Comparison of ENCODE assay signal across 27 mouse cellular contexts in genomic region chr15:57061502-57061901, GRCm38 (mm10).
"Had no signal": no experiment of that assay in that cellular context is flagged by ENCODE, and none has a peak within 500 bp of the region (broad histone marks: within the 10 kb centered on the region; RNA-seq: fewer than 3 reads in every experiment).

No protein-coding gene starts in this region.

- H3K36me3 ChIP-seq: heart, embryonic 13.5 days; heart, embryonic 15.5 days; hindbrain, embryonic 13.5 days; hindbrain, embryonic 15.5 days; kidney, embryonic 15.5 days; limb, embryonic 13.5 days; limb, embryonic 15.5 days; liver, embryonic 12.5 days had no signal

- H3K4me2 ChIP-seq: heart, embryonic 11.5 days; heart, embryonic 13.5 days; heart, embryonic 15.5 days; hindbrain, embryonic 13.5 days; hindbrain, embryonic 15.5 days; kidney, embryonic 15.5 days; limb, embryonic 13.5 days; limb, embryonic 15.5 days; liver, embryonic 12.5 days had no signal

- H3K9me3 ChIP-seq: heart, embryonic 13.5 days; heart, embryonic 15.5 days; hindbrain, embryonic 13.5 days; hindbrain, embryonic 15.5 days; kidney, embryonic 15.5 days; limb, embryonic 13.5 days; limb, embryonic 15.5 days; liver, embryonic 12.5 days had no signal

- H3K4me3 ChIP-seq: heart, adult 2 months; heart, embryonic 13.5 days; heart, embryonic 15.5 days; hindbrain, embryonic 13.5 days; hindbrain, embryonic 15.5 days; kidney, embryonic 15.5 days; limb, embryonic 13.5 days; limb, embryonic 15.5 days; liver, embryonic 12.5 days had no signal

- ATAC-seq: hindbrain, postnatal 0 days; intestine, embryonic 16.5 days; liver, embryonic 12.5 days had no signal

- DNase-seq: gastrocnemius, postnatal 14 days; gastrocnemius, postnatal 36 days; heart, adult 11 months; heart, adult 2 months; heart, postnatal 14 days; heart, postnatal 36 days; kidney, adult 11 months; kidney, adult 2 months; kidney, adult 9 months; kidney, postnatal 14 days; kidney, postnatal 36 days; layer of hippocampus, adult 9-11 months; layer of hippocampus, postnatal 36 days; left cerebral cortex, postnatal 4 days had no signal

- H3K27ac ChIP-seq: heart, adult 2 months; heart, embryonic 13.5 days; heart, embryonic 15.5 days; hindbrain, embryonic 13.5 days; hindbrain, embryonic 15.5 days; hindbrain, postnatal 0 days; kidney, embryonic 15.5 days; kidney, postnatal 0 days; limb, embryonic 13.5 days; limb, embryonic 15.5 days; liver, embryonic 12.5 days; liver, embryonic 14.5 days had no signal

- H3K4me1 ChIP-seq: heart, embryonic 13.5 days; heart, embryonic 15.5 days; hindbrain, embryonic 13.5 days; hindbrain, embryonic 15.5 days; kidney, embryonic 15.5 days; limb, embryonic 13.5 days; limb, embryonic 15.5 days; liver, embryonic 12.5 days had no signal

- H3K27me3 ChIP-seq: heart, embryonic 13.5 days; heart, embryonic 15.5 days; hindbrain, embryonic 13.5 days; hindbrain, embryonic 15.5 days; kidney, embryonic 15.5 days; limb, embryonic 13.5 days; limb, embryonic 15.5 days; liver, embryonic 12.5 days had no signal

- H3K9ac ChIP-seq: heart, embryonic 13.5 days; heart, embryonic 15.5 days; hindbrain, embryonic 13.5 days; hindbrain, embryonic 15.5 days; kidney, embryonic 15.5 days; limb, embryonic 13.5 days; limb, embryonic 15.5 days; liver, embryonic 12.5 days; liver, embryonic 14.5 days had no signal
